Mouse (Mus musculus) liver, embryonic 18 days (tissue): ENCODE data around the gene Lypd8. TPM values are rescaled to one million over a fixed set of nuclear protein-coding genes. Genes with fewer than 3 reads are reported as not detected.

Experiments
- polyA plus RNA-seq: library from polyadenylated mRNA; depleted of rRNA; stranded (reverse); fragments of >200 nt; gene quantifications from 2 replicates; pipeline ENCODE4 v1.2.3, GENCODE M21; 2012; rRNA removed

The Lypd8 gene
- polyA plus RNA-seq = 0.41 and 0.99 TPM in 2 replicates

GRCm38 (mm10) chr11:58378763-58379278 is at the start of gene Lypd8:
Gene Lypd8 (plus strand): TSS chr11:58379043.

GRCm38 (mm10) chr11:58330276-58331148 is 48.3 kb upstream of the Lypd8 start, which contains the start of the genes Zfp672 and Sh3bp5l:
Gene Zfp672 (minus strand): TSS chr11:58330339.
Gene Sh3bp5l (plus strand): TSS chr11:58330724.

GRCm38 (mm10) chr11:58420815-58421214 is 42.0 kb downstream of the Lypd8 start, which contains the start of gene 1810065E05Rik:
Gene 1810065E05Rik (plus strand): TSS chr11:58421111.

GRCm38 (mm10) chr11:58432259-58432658 is 53.4 kb downstream of the Lypd8 start, which contains the start of gene Gm12253:
Gene Gm12253 (plus strand): TSS chr11:58432559.

Other genes starting within 250 kb of the Lypd8 start
- 3.7 and 4.3 TPM in 2 replicates for gene Gemin5, start 210.5 kb upstream of the Lypd8 start, polyA plus RNA-seq
- 64.9 and 66.3 TPM in 2 replicates for gene Mrpl22, start 207.4 kb upstream of the Lypd8 start, polyA plus RNA-seq
- 43.5 and 49.2 TPM in 2 replicates for gene Igtp, start 179.5 kb upstream of the Lypd8 start, polyA plus RNA-seq
- 19.0 and 22.2 TPM in 2 replicates for gene Irgm2, start 179.4 kb upstream of the Lypd8 start, polyA plus RNA-seq
- 4.8 and 5.6 TPM in 2 replicates for gene 4930438A08Rik, start 104.2 kb upstream of the Lypd8 start, polyA plus RNA-seq
- gene Zfp692, start 72.0 kb upstream of the Lypd8 start, polyA plus RNA-seq = 11.8 and 14.3 TPM in 2 replicates
- gene Zfp672, start 48.7 kb upstream of the Lypd8 start, polyA plus RNA-seq = 16.4 and 17.9 TPM in 2 replicates
- 7.4 and 8.4 TPM in 2 replicates for gene Sh3bp5l, start 48.3 kb upstream of the Lypd8 start, polyA plus RNA-seq
- gene 1810065E05Rik, start 42.1 kb downstream of the Lypd8 start, polyA plus RNA-seq = not detected in 2 replicates
- not detected in 2 replicates for gene Gm12253, start 53.5 kb downstream of the Lypd8 start, polyA plus RNA-seq
- not detected in 2 replicates for gene Lypd9, start 73.9 kb downstream of the Lypd8 start, polyA plus RNA-seq
- gene Olfr30, start 83.2 kb downstream of the Lypd8 start, polyA plus RNA-seq = not detected in 2 replicates
- gene Olfr332, start 113.5 kb downstream of the Lypd8 start, polyA plus RNA-seq = not detected in 2 replicates
- gene Olfr331, start 123.5 kb downstream of the Lypd8 start, polyA plus RNA-seq = not detected in 2 replicates
- not detected in 2 replicates for gene Olfr330, start 155.8 kb downstream of the Lypd8 start, polyA plus RNA-seq
- not detected in 2 replicates for gene Olfr329-ps, start 167.4 kb downstream of the Lypd8 start, polyA plus RNA-seq
- gene Olfr328, start 176.6 kb downstream of the Lypd8 start, polyA plus RNA-seq = not detected in 2 replicates
- not detected in 2 replicates for gene Olfr224, start 191.5 kb downstream of the Lypd8 start, polyA plus RNA-seq
- not detected in 2 replicates for gene Olfr325, start 198.7 kb downstream of the Lypd8 start, polyA plus RNA-seq
- not detected in 2 replicates for gene Olfr324, start 216.1 kb downstream of the Lypd8 start, polyA plus RNA-seq
- gene 2210407C18Rik, start 237.0 kb downstream of the Lypd8 start, polyA plus RNA-seq = 0.07 TPM in 1 of 2 replicates, not detected in the other